Mouse (Mus musculus) limb, embryonic 12.5 days (tissue): ENCODE results near the gene Hapln1. TPM values are rescaled to one million over a fixed set of nuclear protein-coding genes. Genes with fewer than 3 reads are reported as not detected.

Experiments
- ATAC-seq: fragments of 200-750 bp; cut with Nextera tagmentation; 2 replicates; pipeline ENCODE4 v1.8.0; 2017; ENCODE audit warnings: low read depth, moderate TSS enrichment; ENCODE audit not compliant: insufficient number of reproducible peaks, insufficient read depth, low FRiP score, low TSS enrichment
- H3K27ac ChIP-seq: fragments of 300-500 bp; sonication (generic); 2 replicates; pipeline ENCODE4 v1.5.1; 2016; ENCODE audit warnings: mild to moderate bottlenecking, moderate library complexity
- H3K27me3 ChIP-seq: fragments of 300-500 bp; sonication (generic); 2 replicates; pipeline ENCODE4 v1.6.1; 2016; ENCODE audit warnings: mild to moderate bottlenecking, moderate library complexity
- H3K36me3 ChIP-seq: fragments of 300-500 bp; sonication (generic); 2 replicates; pipeline ENCODE4 v1.6.1; 2016; ENCODE audit warnings: mild to moderate bottlenecking, moderate library complexity
- H3K4me1 ChIP-seq: fragments of 300-500 bp; sonication (generic); replicated peaks from 2 replicates; pipeline ENCODE4 v1.6.1; 2016
- H3K4me2 ChIP-seq: fragments of 300-500 bp; sonication (generic); 2 replicates; pipeline ENCODE4 v1.6.1; 2016; ENCODE audit warnings: mild to moderate bottlenecking, moderate library complexity
- H3K4me3 ChIP-seq: fragments of 300-500 bp; sonication (generic); replicated peaks from 2 replicates; pipeline ENCODE4 v1.5.1; 2016; ENCODE audit warnings: mild to moderate bottlenecking
- H3K9ac ChIP-seq: fragments of 300-500 bp; sonication (generic); replicated peaks from 2 replicates; pipeline ENCODE4 v1.6.1; 2016; ENCODE audit warnings: mild to moderate bottlenecking, moderate library complexity
- H3K9me3 ChIP-seq: fragments of 300-500 bp; sonication (generic); 2 replicates; pipeline ENCODE4 v1.6.1; 2016; ENCODE audit warnings: mild to moderate bottlenecking, moderate library complexity
- WGBS: fragments of 180-500 bp; shearing (Covaris S2); methylation state at CpG from one replicate; pipeline ENCODE4 v1.1.7; 2016; 5-methylcytosine and 5-hydroxymethylcytosine counted together
- polyA plus RNA-seq: library from polyadenylated mRNA; unstranded; fragments of >200 nt; fragmentation: Nextera tagmentation; extraction: Ambion mirVana; gene quantifications from 2 replicates; pipeline ENCODE4 v1.2.1, GENCODE M21; 2016

The Hapln1 gene
- polyA plus RNA-seq, 1 experiment from 2014 or later = 12.8 TPM

DNA sequence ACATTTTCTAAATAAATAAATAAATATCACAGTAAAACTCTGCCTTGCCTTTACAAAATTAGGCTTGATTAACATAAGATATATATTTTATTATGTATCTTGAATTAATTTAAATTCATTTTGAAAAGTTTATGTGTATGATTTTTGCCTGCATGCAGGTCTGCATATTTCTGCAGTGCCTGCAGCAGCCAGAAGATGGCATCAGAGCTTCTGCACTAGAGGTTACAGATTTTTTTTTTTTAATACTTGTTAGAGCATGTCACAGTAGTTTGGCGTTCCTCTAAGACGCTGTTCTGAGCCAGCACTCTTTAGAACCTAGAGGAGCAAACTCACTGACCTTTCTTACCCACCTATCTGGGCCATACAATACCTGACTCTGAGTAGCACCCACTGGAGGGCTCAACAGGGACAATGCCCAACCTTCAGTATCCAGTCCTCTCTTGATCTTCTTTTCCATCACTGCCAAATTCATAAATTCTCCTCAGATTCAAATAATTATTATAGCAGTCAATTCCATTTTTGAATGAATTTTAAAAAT, 8.7 kb downstream of the Hapln1 start:
- 31% methylated on average over 2 of the region's 2 CpGs for WGBS
- Histone ChIP-seq H3K9ac (no peak overlapping the region), H3K4me1 (no peaks in the 10 kb centered on the region; the same call in 1 of the 2 replicates), H3K9me3 (no peaks in the 10 kb centered on the region), H3K36me3 (no peaks in the 10 kb centered on the region), H3K4me3 (no peak overlapping the region), H3K4me2 (no peak overlapping the region), H3K27me3 (no peaks in the 10 kb centered on the region), H3K27ac (no peak overlapping the region)
- ATAC-seq = no peak

GRCm38 (mm10) chr13:89549507-89549906, 9.9 kb downstream of the Hapln1 start:
- no peak for ATAC-seq
- Histone ChIP-seq H3K9me3 (no peaks in the 10 kb centered on the region), H3K36me3 (no peaks in the 10 kb centered on the region), H3K9ac (no peak overlapping the region), H3K4me3 (no peak overlapping the region), H3K27me3 (no peaks in the 10 kb centered on the region), H3K27ac (no peak overlapping the region), H3K4me2 (no peak overlapping the region), H3K4me1 (no peaks in the 10 kb centered on the region; the same call in 1 of the 2 replicates)
- 59% methylated on average over 4 of the region's 4 CpGs for WGBS

DNA sequence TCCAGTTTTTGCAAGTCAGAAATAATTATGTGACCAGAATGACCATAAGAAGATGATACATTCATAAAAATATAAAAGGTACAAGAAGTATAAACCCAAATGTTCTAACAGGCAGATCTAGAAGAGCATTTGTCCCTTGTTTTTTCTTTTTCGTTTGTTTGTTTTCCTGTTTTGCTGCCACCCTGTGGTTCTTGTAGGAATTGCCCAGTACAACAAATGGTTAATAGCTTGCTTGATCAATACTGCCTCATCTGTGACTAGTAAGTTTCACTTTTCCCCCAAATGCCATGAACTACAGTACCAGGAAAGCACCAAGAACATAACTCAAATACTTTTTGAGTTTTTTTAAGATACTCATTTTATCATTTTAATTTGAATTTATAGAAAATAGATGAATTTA, 11.9 kb downstream of the Hapln1 start:
- H3K4me3 ChIP-seq = no peak overlapping the region
- no peak for ATAC-seq

DNA sequence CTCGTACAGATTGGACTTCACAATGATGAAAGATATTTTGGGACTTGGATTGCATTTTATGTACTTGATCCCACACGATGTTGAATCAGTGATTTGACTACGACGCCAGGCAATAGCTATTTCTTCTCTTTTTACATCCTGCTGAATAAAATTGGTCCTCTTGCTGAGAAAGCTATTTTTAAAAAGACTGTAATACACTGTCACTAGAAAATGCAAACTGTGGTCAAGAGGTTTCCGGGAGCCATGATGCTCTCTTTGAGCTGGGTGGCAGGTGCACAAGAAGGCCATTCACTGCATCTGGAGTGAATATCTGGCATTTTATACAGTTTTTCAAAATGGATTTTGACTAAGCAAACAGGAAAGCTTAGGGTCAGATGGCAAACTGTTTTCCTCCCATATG, 24.9 kb downstream of the Hapln1 start:
- H3K36me3 ChIP-seq = no peaks in the 10 kb centered on the region
- H3K27ac ChIP-seq = no peak overlapping the region
- H3K4me1 ChIP-seq = no peaks in the 10 kb centered on the region
- H3K4me3 ChIP-seq = no peak overlapping the region
- no peak for ATAC-seq
- no peak overlapping the region for H3K4me2 ChIP-seq
- no peaks in the 10 kb centered on the region for H3K27me3 ChIP-seq
- H3K9me3 ChIP-seq = no peaks in the 10 kb centered on the region
- WGBS = 88% methylated on average over 5 of the region's 5 CpGs
- H3K9ac ChIP-seq = no peak overlapping the region

More for the DNA sequence above, 11.9 kb downstream of the Hapln1 start:
- WGBS = 12% methylated on average over 1 of the region's 1 CpGs
- no peak overlapping the region for H3K9ac ChIP-seq
- H3K36me3 ChIP-seq = no peaks in the 10 kb centered on the region
- no peaks in the 10 kb centered on the region for H3K27me3 ChIP-seq
- H3K27ac ChIP-seq = no peak overlapping the region
- H3K4me2 ChIP-seq = no peak overlapping the region
- H3K4me1 ChIP-seq = no peaks in the 10 kb centered on the region; the same call in 1 of the 2 replicates
- no peaks in the 10 kb centered on the region for H3K9me3 ChIP-seq

GRCm38 (mm10) chr13:89566300-89566699, 26.7 kb downstream of the Hapln1 start:
- no peaks in the 10 kb centered on the region for H3K4me1 ChIP-seq
- no peak overlapping the region for H3K9ac ChIP-seq
- H3K27ac ChIP-seq = no peak overlapping the region
- H3K27me3 ChIP-seq = no peaks in the 10 kb centered on the region
- ATAC-seq = no peak
- no peak overlapping the region for H3K4me3 ChIP-seq
- H3K9me3 ChIP-seq = no peaks in the 10 kb centered on the region
- WGBS = 85% methylated on average over 4 of the region's 4 CpGs
- H3K36me3 ChIP-seq = no peaks in the 10 kb centered on the region
- H3K4me2 ChIP-seq = no peak overlapping the region

- no peak for ATAC-seq
These were observed 39.5 kb downstream of the Hapln1 start for GRCm38 (mm10) chr13:89579115-89579514.

GRCm38 (mm10) chr13:89583138-89583746, 43.6 kb downstream of the Hapln1 start:
- Histone ChIP-seq H3K27me3 (no peaks in the 10 kb centered on the region), H3K9ac (no peak overlapping the region), H3K4me2 (no peak overlapping the region), H3K27ac (no peak overlapping the region), H3K9me3 (no peaks in the 10 kb centered on the region), H3K4me1 (no peaks in the 10 kb centered on the region; the same call in 1 of the 2 replicates), H3K4me3 (no peak overlapping the region), H3K36me3 (no peaks in the 10 kb centered on the region)
- 68% methylated on average over 4 of the region's 4 CpGs for WGBS
- ATAC-seq = no peak

More at GRCm38 (mm10) chr13:89579115-89579514, 39.5 kb downstream of the Hapln1 start:
- Histone ChIP-seq H3K4me2 (no peak overlapping the region), H3K36me3 (no peaks in the 10 kb centered on the region), H3K9me3 (no peaks in the 10 kb centered on the region), H3K9ac (no peak overlapping the region), H3K4me1 (no peaks in the 10 kb centered on the region; the same call in 1 of the 2 replicates), H3K27me3 (no peaks in the 10 kb centered on the region), H3K4me3 (no peak overlapping the region), H3K27ac (no peak overlapping the region)
- WGBS = 98% methylated on average over 2 of the region's 2 CpGs

DNA sequence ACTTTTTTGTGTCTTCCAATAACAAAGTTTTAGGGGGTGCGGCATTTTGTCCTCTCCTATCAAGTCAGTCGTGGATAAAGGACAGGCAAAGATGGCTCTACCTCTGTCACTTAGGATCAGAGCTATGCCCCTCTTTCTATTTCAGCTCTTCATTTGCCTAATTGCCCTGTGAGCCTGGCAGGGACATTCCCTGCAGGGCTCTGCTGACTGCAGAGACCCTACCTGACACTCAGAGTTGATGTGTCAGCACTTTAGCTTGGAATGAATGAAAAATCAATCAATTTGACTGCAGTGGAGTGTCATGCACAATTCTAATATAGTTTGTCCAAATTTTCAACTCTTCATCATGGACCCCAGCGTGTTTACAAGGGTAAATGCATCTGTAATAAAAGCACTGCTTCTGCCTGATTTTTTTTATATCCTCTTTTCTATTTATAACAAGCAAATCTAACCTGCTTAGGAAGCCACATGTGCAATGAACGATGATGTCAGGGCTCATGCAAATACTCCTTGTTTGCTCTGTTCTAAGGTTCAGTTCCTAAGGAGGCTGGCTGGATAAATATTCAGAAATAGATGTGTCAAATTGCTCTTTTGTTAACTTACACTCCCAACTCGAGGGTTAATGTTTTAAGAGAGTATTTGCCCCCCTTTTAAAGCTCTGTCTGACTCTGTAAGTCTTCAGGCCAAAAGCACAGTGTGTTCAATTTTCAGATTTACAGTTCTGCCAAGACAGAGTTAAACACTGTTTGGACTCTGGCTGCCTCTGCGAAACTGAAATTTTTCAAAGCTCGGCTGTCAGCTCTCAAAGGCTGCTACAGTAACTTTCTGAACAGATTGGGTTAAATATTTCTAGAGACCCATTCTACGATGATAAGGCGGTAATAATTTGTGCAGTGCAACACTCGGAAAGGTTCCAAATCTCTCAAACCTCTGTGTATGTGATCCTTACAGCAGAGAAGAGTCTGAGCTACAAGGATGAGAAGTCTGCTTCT, 44.4 kb downstream of the Hapln1 start:
- H3K4me1 ChIP-seq = no peaks in the 10 kb centered on the region; the same call in 1 of the 2 replicates
- H3K9me3 ChIP-seq = no peaks in the 10 kb centered on the region
- 65% methylated on average over 10 of the region's 10 CpGs for WGBS
- no peaks in the 10 kb centered on the region for H3K36me3 ChIP-seq
- no peak for ATAC-seq
- H3K4me3 ChIP-seq = no peak overlapping the region
- no peak overlapping the region for H3K9ac ChIP-seq
- H3K4me2 ChIP-seq = no peak overlapping the region
- H3K27me3 ChIP-seq = no peaks in the 10 kb centered on the region
- H3K27ac ChIP-seq = no peak overlapping the region

DNA sequence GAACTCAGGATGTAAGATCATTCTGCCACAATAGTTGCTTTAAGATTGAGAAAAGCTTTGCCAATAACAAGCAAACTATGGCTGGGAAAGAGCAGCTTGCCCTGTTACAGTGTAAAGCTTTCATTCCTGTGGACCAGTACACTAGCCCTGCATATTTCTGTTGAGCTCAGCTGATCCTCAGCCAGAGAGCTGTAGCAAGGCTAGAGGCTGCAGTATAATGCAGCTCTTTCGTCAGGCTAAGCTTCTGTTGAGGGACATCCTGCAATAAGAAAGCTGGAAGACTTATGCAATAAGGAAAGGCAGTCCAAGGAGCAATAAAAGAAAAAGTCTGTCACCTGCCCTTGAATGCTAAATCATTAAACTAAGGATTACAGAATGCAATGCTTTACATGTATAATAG, 45.5 kb downstream of the Hapln1 start:
- Histone ChIP-seq H3K27ac (no peak overlapping the region), H3K36me3 (no peaks in the 10 kb centered on the region), H3K27me3 (no peaks in the 10 kb centered on the region), H3K9me3 (no peaks in the 10 kb centered on the region), H3K4me2 (no peak overlapping the region), H3K9ac (no peak overlapping the region), H3K4me3 (no peak overlapping the region), H3K4me1 (no peaks in the 10 kb centered on the region; the same call in 1 of the 2 replicates)
- ATAC-seq = no peak
- WGBS = 60% methylated on average over 1 of the region's 1 CpGs

DNA sequence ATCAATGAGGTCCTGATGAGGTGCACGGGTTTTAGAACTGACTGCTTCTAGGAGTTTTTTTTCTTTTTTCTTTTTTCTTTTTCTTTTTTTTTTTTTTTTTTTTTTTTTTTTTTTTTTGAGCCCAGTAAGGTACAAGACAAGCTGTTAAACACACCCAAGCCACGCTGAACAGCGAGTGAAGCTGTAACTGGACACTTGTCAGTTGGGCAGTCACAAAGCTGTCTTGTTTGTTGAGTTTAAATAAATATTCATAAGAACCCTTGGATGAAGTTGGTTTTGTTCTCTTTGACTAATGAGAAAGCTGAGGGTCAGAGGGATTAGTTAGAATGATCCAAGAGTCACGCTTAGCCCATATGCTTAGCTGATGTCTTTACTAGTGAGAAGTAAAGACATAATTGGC, 55.5 kb downstream of the Hapln1 start:
- WGBS = 85% methylated on average over 4 of the region's 4 CpGs
- Histone ChIP-seq H3K27me3 (no peaks in the 10 kb centered on the region), H3K9ac (no peak overlapping the region), H3K36me3 (no peaks in the 10 kb centered on the region), H3K4me3 (no peak overlapping the region), H3K4me1 (no peaks in the 10 kb centered on the region), H3K4me2 (no peak overlapping the region), H3K27ac (no peak overlapping the region), H3K9me3 (peaks cover 10% of the 10 kb centered on the region; the same call in 1 of the 2 replicates)
- ATAC-seq = no peak

DNA sequence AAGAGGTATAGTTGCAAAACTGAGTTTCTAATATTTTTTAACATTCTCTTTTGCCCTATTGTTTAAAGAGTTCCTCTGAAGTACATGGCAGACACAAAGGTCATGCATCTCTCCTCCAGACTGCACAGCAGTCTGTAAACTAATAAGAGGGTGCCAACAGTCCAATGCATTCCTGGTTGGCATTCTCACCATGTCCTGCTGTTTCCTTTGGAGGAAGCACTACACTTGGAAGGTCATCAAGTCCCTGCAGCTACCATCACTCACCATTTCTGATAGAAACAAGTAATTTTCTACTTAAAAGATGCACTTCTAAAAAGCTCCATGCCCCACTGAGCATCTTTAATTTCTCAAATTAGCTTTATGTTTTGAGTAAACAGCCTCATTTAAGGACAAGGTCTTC, 57.8 kb downstream of the Hapln1 start:
- peaks cover 10% of the 10 kb centered on the region; the same call in 1 of the 2 replicates for H3K9me3 ChIP-seq
- no peak overlapping the region for H3K4me3 ChIP-seq
- no peak overlapping the region for H3K9ac ChIP-seq
- H3K27me3 ChIP-seq = no peaks in the 10 kb centered on the region
- no peak overlapping the region for H3K27ac ChIP-seq
- no peak overlapping the region for H3K4me2 ChIP-seq
- H3K36me3 ChIP-seq = no peaks in the 10 kb centered on the region
- no peak for ATAC-seq
- H3K4me1 ChIP-seq = no peaks in the 10 kb centered on the region
